Mouse (Mus musculus) kidney, embryonic 14.5 days (tissue): ENCODE data around the gene Fam186b. TPM values are rescaled to one million over a fixed set of nuclear protein-coding genes. Genes with fewer than 3 reads are reported as not detected.

Experiments used
- ATAC-seq: fragments of 200-750 bp; cut with Nextera tagmentation; 2 replicates; pipeline ENCODE4 v1.8.0; 2017; ENCODE audit warnings: moderate number of reproducible peaks, mild to moderate bottlenecking, moderate TSS enrichment, moderate library complexity; ENCODE audit not compliant: low FRiP score, low TSS enrichment
- H3K27ac ChIP-seq: fragments of 300-500 bp; sonication (generic); 2 replicates; pipeline ENCODE4 v1.5.1; 2014; ENCODE audit warnings: low read depth, mild to moderate bottlenecking, low read length, moderate library complexity, mixed read lengths
- H3K27me3 ChIP-seq: fragments of 300-500 bp; sonication (generic); 2 replicates; pipeline ENCODE4 v1.6.1; 2014; ENCODE audit warnings: mild to moderate bottlenecking, low read length; ENCODE audit not compliant: control insufficient read depth, insufficient read depth
- H3K36me3 ChIP-seq: fragments of 300-500 bp; sonication (generic); 2 replicates; pipeline ENCODE4 v1.6.1; 2014; ENCODE audit warnings: low read length, mixed read lengths; ENCODE audit not compliant: control insufficient read depth, insufficient read depth
- H3K4me1 ChIP-seq: fragments of 300-500 bp; sonication (generic); 2 replicates; pipeline ENCODE4 v1.6.1; 2014; ENCODE audit warnings: low read length, mixed read lengths; ENCODE audit not compliant: control insufficient read depth, insufficient read depth
- H3K4me2 ChIP-seq: fragments of 300-500 bp; sonication (generic); replicated peaks from 2 replicates; pipeline ENCODE4 v1.6.1; 2014; ENCODE audit warnings: low read depth, mild to moderate bottlenecking, low read length
- H3K4me3 ChIP-seq: fragments of 300-500 bp; sonication (generic); 2 replicates; pipeline ENCODE4 v1.5.1; 2014; ENCODE audit warnings: mild to moderate bottlenecking, low read length
- H3K9ac ChIP-seq: fragments of 300-500 bp; sonication (generic); 2 replicates; pipeline ENCODE4 v1.6.1; 2014; ENCODE audit warnings: low read depth, mild to moderate bottlenecking, low read length, moderate library complexity
- H3K9me3 ChIP-seq: fragments of 300-500 bp; sonication (generic); 2 replicates; pipeline ENCODE4 v1.6.1; 2016; ENCODE audit warnings: low read length; ENCODE audit not compliant: control insufficient read depth
- WGBS: fragments of 180-500 bp; shearing (Covaris S2); extraction: QIAGEN DNeasy Blood & Tissue Kit; methylation state at CpG from one replicate; pipeline ENCODE4 v1.1.7; 2014; 5-methylcytosine and 5-hydroxymethylcytosine counted together
- polyA plus RNA-seq: library from polyadenylated mRNA; unstranded; fragments of >200 nt; fragmentation: Nextera tagmentation; extraction: Ambion mirVana; gene quantifications from 2 replicates; pipeline ENCODE4 v1.2.1, GENCODE M21; 2014

The Fam186b gene
- polyA plus RNA-seq, 1 experiment from 2014 or later, result 0.22 TPM

- Histone ChIP-seq H3K4me3 (no peak overlapping the region), H3K27me3 (no peaks in the 10 kb centered on the region), H3K9ac (no peak overlapping the region), H3K4me1 (peaks cover 5% of the 10 kb centered on the region; the same call in 1 of the 2 replicates), H3K9me3 (no peaks in the 10 kb centered on the region), H3K27ac (peak overlapping the region; percentile 55; the same call in 1 of the 2 replicates), H3K4me2 (no peak overlapping the region), H3K36me3 (peaks cover 82% of the 10 kb centered on the region)
- 55% methylated on average over 2 of the region's 2 CpGs for WGBS
- ATAC-seq, result no peak
Observed at GRCm38 (mm10) chr15:99326407-99326806, 30.7 kb upstream of the Fam186b start.

GRCm38 (mm10) chr15:99325598-99325997, 29.9 kb upstream of the Fam186b start:
- Histone ChIP-seq H3K4me1 (no peaks in the 10 kb centered on the region), H3K36me3 (peaks cover 85% of the 10 kb centered on the region), H3K9me3 (no peaks in the 10 kb centered on the region), H3K4me2 (no peak overlapping the region), H3K27ac (no peak overlapping the region), H3K27me3 (no peaks in the 10 kb centered on the region), H3K9ac (no peak overlapping the region), H3K4me3 (no peak overlapping the region)
- no peak for ATAC-seq
- WGBS, result 95% methylated on average over 6 of the region's 6 CpGs

- H3K4me1 ChIP-seq, result no peaks in the 10 kb centered on the region
- H3K27ac ChIP-seq, result peak overlapping the region; percentile 14; the same call in 1 of the 2 replicates
- ATAC-seq, result no peak
- no peak overlapping the region for H3K4me2 ChIP-seq
- no peak overlapping the region for H3K4me3 ChIP-seq
- 67% methylated on average over 9 of the region's 9 CpGs for WGBS
- H3K36me3 ChIP-seq, result peaks cover 89% of the 10 kb centered on the region
- no peak overlapping the region for H3K9ac ChIP-seq
- no peaks in the 10 kb centered on the region for H3K9me3 ChIP-seq
- H3K27me3 ChIP-seq, result no peaks in the 10 kb centered on the region
Observed at GRCm38 (mm10) chr15:99324151-99324550, 28.5 kb upstream of the Fam186b start.

GRCm38 (mm10) chr15:99320978-99321377, 25.3 kb upstream of the Fam186b start:
- no peak for ATAC-seq
- Histone ChIP-seq H3K4me3 (no peak overlapping the region), H3K9me3 (no peaks in the 10 kb centered on the region), H3K27ac (peak overlapping the region; percentile 75; the same call in 1 of the 2 replicates), H3K9ac (no peak overlapping the region), H3K36me3 (peaks cover 95% of the 10 kb centered on the region), H3K4me1 (no peaks in the 10 kb centered on the region; the same call in 1 of the 2 replicates), H3K27me3 (no peaks in the 10 kb centered on the region), H3K4me2 (no peak overlapping the region)
- WGBS, result 59% methylated on average over 9 of the region's 9 CpGs

GRCm38 (mm10) chr15:99320168-99320674, 24.5 kb upstream of the Fam186b start:
- Histone ChIP-seq H3K27me3 (no peaks in the 10 kb centered on the region), H3K9me3 (no peaks in the 10 kb centered on the region), H3K27ac (peak overlapping the region; percentile 75), H3K4me1 (no peaks in the 10 kb centered on the region; the same call in 1 of the 2 replicates), H3K9ac (no peak overlapping the region), H3K4me2 (no peak overlapping the region), H3K4me3 (no peak overlapping the region), H3K36me3 (peaks cover 94% of the 10 kb centered on the region)
- no peak for ATAC-seq
- 75% methylated on average over 10 of the region's 10 CpGs for WGBS

GRCm38 (mm10) chr15:99319411-99319871, 23.8 kb upstream of the Fam186b start:
- H3K36me3 ChIP-seq, result peaks cover 94% of the 10 kb centered on the region
- WGBS, result 65% methylated on average over 3 of the region's 3 CpGs
- H3K9me3 ChIP-seq, result no peaks in the 10 kb centered on the region
- no peak overlapping the region for H3K9ac ChIP-seq
- no peak overlapping the region for H3K4me2 ChIP-seq
- no peaks in the 10 kb centered on the region; the same call in 1 of the 2 replicates for H3K4me1 ChIP-seq
- peak overlapping the region; percentile 75; the same call in 1 of the 2 replicates for H3K27ac ChIP-seq
- no peak for ATAC-seq
- no peaks in the 10 kb centered on the region for H3K27me3 ChIP-seq
- H3K4me3 ChIP-seq, result no peak overlapping the region

DNA sequence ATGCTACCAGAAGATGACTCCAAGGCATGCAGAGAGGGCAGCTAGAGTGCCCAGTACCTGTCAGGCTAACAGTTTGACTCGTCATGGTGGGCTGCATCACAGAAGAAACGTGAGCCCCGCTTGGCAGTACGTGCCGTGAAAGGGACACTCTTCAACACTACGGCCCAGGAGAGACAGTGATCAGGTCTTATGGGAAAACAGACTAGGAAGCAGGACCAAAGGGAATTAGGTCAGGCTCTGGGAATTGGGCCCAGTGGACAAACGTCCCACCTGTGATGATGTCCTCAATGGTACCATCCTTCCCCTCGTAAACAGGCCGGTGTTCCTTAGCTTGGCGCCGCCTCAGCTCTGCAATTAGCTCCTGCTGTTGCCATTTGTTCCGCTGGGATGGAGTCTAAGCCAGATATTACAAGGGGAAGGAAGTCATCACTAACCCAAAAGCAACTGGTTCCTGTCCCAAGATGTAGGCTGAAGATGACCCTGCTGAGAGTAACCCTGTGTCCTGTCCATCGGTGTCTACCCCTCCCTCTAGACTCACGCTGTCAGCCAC, 23.2 kb upstream of the Fam186b start:
- WGBS, result 58% methylated on average over 14 of the region's 14 CpGs
- no peak overlapping the region for H3K4me3 ChIP-seq
- peaks cover 95% of the 10 kb centered on the region for H3K36me3 ChIP-seq
- H3K27ac ChIP-seq, result peak overlapping the region; percentile 75; the same call in 1 of the 2 replicates
- ATAC-seq, result no peak
- no peaks in the 10 kb centered on the region for H3K27me3 ChIP-seq
- no peak overlapping the region for H3K9ac ChIP-seq
- H3K4me1 ChIP-seq, result no peaks in the 10 kb centered on the region; the same call in 1 of the 2 replicates
- no peak overlapping the region for H3K4me2 ChIP-seq
- H3K9me3 ChIP-seq, result no peaks in the 10 kb centered on the region

GRCm38 (mm10) chr15:99318071-99318470, 22.4 kb upstream of the Fam186b start:
- H3K9ac ChIP-seq, result no peak overlapping the region
- no peak overlapping the region for H3K4me2 ChIP-seq
- ATAC-seq, result no peak
- H3K27ac ChIP-seq, result peak overlapping the region; percentile 75; the same call in 1 of the 2 replicates
- H3K36me3 ChIP-seq, result peaks cover 93% of the 10 kb centered on the region
- H3K27me3 ChIP-seq, result no peaks in the 10 kb centered on the region
- WGBS, result 78% methylated on average over 6 of the region's 6 CpGs
- no peaks in the 10 kb centered on the region; the same call in 1 of the 2 replicates for H3K4me1 ChIP-seq
- no peaks in the 10 kb centered on the region for H3K9me3 ChIP-seq
- H3K4me3 ChIP-seq, result no peak overlapping the region

DNA sequence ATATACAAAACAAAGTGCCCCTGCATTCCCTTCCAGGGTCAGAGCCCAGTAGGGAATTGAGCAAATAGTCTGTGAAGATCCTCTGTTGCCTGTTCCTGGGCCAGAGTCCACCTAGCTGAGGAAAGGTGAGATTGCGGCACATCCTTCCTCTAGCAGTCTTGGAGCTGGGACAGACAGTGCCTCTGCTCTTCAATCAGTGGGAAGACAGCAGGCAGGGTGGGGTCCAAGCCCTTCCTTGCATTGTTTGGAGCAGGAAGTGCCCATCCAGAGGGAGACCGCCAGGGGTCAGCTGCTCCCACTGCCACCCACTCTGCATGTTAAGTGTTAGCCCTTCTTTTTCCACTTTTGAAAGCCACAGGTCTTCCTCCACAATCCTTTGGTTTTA, 21.6 kb upstream of the Fam186b start:
- ATAC-seq, result peak; percentile 51
- no peak overlapping the region for H3K9ac ChIP-seq
- peak overlapping the region; percentile 75; the same call in 1 of the 2 replicates for H3K27ac ChIP-seq

More for the DNA sequence above, 21.6 kb upstream of the Fam186b start:
- no peaks in the 10 kb centered on the region for H3K27me3 ChIP-seq
- no peak overlapping the region for H3K4me2 ChIP-seq
- no peaks in the 10 kb centered on the region; the same call in 1 of the 2 replicates for H3K4me1 ChIP-seq
- H3K9me3 ChIP-seq, result no peaks in the 10 kb centered on the region
- no peak overlapping the region for H3K4me3 ChIP-seq
- 67% methylated on average over 2 of the region's 2 CpGs for WGBS
- peaks cover 85% of the 10 kb centered on the region for H3K36me3 ChIP-seq
